Mouse (Mus musculus) liver, postnatal 0 days (tissue): Measurements from ENCODE around the gene Dnm2.

Experiments
- CTCF ChIP-seq: sonication (generic); IDR thresholded peaks from 2 replicates; pipeline ENCODE4 v1.5.1; 2016; ENCODE audit warnings: antibody characterized with exemption, low read depth
- EP300 ChIP-seq: IDR thresholded peaks from 2 replicates; pipeline ENCODE4 v1.6.1; 2016; ENCODE audit warnings: antibody characterized with exemption, low read depth, mild to moderate bottlenecking

- TF ChIP-seq CTCF, result no peak
- TF ChIP-seq EP300, result no peak
These were observed 122.0 kb downstream of the Dnm2 start, which contains the start of gene Carm1 for GRCm38 (mm10) chr9:21546789-21547074.
